Mouse (Mus musculus) limb, embryonic 10.5 days (tissue): Measurements from ENCODE around the gene Ppm1l. TPM values are rescaled to one million over a fixed set of nuclear protein-coding genes. Genes with fewer than 3 reads are reported as not detected.

Experiments used
- DNase-seq: peaks from one replicate; pipeline ENCODE4 v3.0.0-alpha.2; 2017; ENCODE audit warnings: low spot score
- H3K27ac ChIP-seq: fragments of 300-500 bp; sonication (generic); 2 replicates; pipeline ENCODE4 v1.5.1; 2016; ENCODE audit warnings: mild to moderate bottlenecking
- H3K27me3 ChIP-seq: fragments of 300-500 bp; sonication (generic); 2 replicates; pipeline ENCODE4 v1.6.1; 2016; ENCODE audit warnings: low read depth, mild to moderate bottlenecking; ENCODE audit not compliant: poor library complexity, severe bottlenecking
- H3K36me3 ChIP-seq: fragments of 300-500 bp; sonication (generic); 2 replicates; pipeline ENCODE4 v1.6.1; 2016; ENCODE audit warnings: mild to moderate bottlenecking, moderate library complexity
- H3K4me1 ChIP-seq: fragments of 300-500 bp; sonication (generic); 2 replicates; pipeline ENCODE4 v1.6.1; 2016
- H3K4me3 ChIP-seq: fragments of 300-500 bp; sonication (generic); 2 replicates; pipeline ENCODE4 v1.5.1; 2016; ENCODE audit warnings: mild to moderate bottlenecking, moderate library complexity
- H3K9me3 ChIP-seq: fragments of 300-500 bp; sonication (generic); replicated peaks from 2 replicates; pipeline ENCODE4 v1.6.1; 2016; ENCODE audit warnings: mild to moderate bottlenecking
- WGBS: fragments of 180-500 bp; shearing (Covaris S2); methylation state at CpG from one replicate; pipeline ENCODE4 v1.1.7; 2016; 5-methylcytosine and 5-hydroxymethylcytosine counted together
- polyA plus RNA-seq: library from polyadenylated mRNA; unstranded; fragments of >200 nt; fragmentation: Nextera tagmentation; extraction: Ambion mirVana; gene quantifications from 2 replicates; pipeline ENCODE4 v1.2.1, GENCODE M21; 2016

The Ppm1l gene
- polyA plus RNA-seq, 1 experiment from 2014 or later, result 9.5 TPM

DNA sequence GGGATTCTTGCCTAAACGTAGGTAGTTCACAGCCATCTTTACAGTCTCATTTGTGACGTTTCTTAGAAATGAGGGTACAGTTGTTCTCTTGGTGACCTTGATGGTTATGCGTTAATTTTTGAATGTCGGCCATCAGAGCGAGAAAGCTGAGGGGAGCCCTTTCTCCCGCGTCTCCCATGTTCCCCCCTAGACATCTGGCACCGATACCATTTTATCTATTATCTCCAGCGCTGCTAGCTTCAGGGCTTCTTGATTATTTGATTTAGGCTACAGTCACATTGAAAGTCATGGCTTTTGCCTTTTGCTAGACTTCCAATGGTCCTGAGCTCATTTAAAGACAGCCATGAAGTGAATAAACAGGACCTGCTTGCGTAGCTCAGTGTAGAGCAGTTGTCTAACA lies 26.5 kb downstream of the Ppm1l start:
- DNase-seq, result no peak
- no peak overlapping the region for H3K27ac ChIP-seq
- H3K27me3 ChIP-seq, result no peaks in the 10 kb centered on the region
- 90% methylated on average over 10 of the region's 10 CpGs for WGBS
- H3K4me1 ChIP-seq, result peaks cover 14% of the 10 kb centered on the region
- no peak overlapping the region for H3K4me3 ChIP-seq
- no peaks in the 10 kb centered on the region for H3K9me3 ChIP-seq
- no peaks in the 10 kb centered on the region for H3K36me3 ChIP-seq

DNA sequence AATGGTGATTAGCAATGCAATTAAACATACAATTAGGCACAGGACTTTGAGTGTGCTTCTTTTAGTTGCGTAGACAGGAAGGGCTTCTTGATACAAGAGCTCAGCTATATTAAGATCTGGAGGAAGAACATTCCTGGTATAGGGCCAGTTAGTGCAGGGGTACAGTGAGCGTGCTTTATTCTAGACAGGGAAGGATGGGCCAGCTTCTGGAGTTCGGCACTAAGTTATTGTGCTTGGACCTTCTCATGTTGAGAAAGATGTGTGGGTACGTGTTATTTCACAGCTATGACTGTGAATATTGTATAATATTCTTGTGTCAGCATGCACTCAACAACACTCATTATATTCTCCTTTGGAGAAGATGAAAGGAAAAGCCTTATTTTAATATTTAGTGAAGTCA lies 29.9 kb downstream of the Ppm1l start:
- Histone ChIP-seq H3K4me1 (peaks cover 11% of the 10 kb centered on the region), H3K27me3 (no peaks in the 10 kb centered on the region), H3K27ac (no peak overlapping the region), H3K36me3 (no peaks in the 10 kb centered on the region), H3K9me3 (no peaks in the 10 kb centered on the region), H3K4me3 (no peak overlapping the region)
- DNase-seq, result no peak
- 89% methylated on average over 4 of the region's 4 CpGs for WGBS

DNA sequence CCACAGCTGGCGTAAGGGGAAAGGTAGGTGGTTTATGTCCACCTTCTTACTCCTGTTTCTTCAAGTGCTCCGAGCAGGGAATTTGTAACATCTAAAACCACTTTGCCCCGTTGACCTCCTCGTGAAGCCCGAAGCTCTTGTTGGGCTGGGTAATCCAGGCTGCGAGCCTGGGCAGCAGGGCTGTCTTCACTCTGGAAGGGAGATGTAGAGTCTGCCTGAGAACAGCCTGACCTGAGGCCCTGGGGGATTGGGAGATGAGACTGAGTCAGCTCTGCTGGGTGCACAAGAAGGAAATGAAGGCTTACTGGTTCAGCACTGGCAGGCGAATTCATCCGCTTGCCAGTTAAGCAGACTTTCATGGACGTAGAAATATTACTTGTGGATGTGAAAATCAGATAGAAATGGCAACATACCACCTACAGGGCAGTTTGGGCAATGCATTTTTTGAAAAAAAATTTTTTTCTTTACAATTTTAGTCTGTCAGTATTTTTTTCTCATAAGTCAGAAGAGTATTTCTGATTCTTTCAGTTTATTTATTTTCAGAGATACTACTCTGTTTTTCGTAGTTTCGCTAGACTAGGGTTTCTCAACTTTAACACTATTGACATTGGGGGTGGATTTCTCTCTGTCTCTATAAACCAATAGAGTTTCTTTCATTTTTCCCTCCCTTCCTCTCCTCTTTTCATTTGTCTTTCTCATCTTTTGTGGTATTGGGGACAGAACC lies 31.7 kb downstream of the Ppm1l start:
- no peaks in the 10 kb centered on the region for H3K4me1 ChIP-seq
- H3K36me3 ChIP-seq, result no peaks in the 10 kb centered on the region
- H3K27ac ChIP-seq, result no peak overlapping the region
- DNase-seq, result no peak
- 89% methylated on average over 11 of the region's 11 CpGs for WGBS
- H3K9me3 ChIP-seq, result no peaks in the 10 kb centered on the region
- H3K27me3 ChIP-seq, result no peaks in the 10 kb centered on the region
- no peak overlapping the region for H3K4me3 ChIP-seq

DNA sequence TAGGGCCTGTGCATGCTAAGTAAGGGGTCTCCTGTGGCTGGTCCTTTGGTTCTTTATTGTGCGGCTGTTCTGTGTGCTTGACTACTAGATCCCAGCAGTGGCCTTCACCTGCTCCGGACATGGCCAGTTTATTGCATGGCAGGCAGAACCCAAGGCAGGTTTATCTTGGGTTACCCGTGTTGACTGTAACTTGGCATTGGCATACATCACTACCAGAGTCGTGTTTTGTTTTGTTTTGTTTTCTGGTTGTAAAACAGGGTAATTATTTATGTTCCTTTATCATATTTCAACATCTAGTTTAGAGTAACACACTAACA lies 32.2 kb downstream of the Ppm1l start:
- WGBS, result 85% methylated on average over 4 of the region's 4 CpGs
- H3K9me3 ChIP-seq, result no peaks in the 10 kb centered on the region
- no peak overlapping the region for H3K4me3 ChIP-seq
- no peaks in the 10 kb centered on the region for H3K27me3 ChIP-seq
- no peaks in the 10 kb centered on the region for H3K4me1 ChIP-seq
- no peak for DNase-seq
- no peak overlapping the region for H3K27ac ChIP-seq
- H3K36me3 ChIP-seq, result no peaks in the 10 kb centered on the region

DNA sequence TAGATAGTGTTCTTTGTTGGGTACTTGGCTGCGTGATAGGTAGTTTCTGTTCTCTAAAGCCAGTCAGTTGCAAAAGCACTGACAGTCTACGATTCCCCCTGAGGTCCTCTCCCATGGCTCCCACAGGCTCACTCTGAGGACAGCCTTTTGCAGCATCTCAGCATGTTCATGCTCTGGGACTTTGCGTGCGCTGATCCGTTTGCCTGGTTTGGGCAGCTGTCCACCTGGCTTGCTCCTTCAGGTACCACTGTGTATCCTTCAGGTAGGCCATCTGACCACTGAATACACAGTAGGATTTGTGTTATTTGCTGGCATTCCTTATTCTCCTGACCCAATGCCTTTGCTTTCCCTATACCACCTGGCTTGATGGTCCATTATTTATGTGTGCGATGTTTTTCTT lies 33.3 kb downstream of the Ppm1l start:
- Histone ChIP-seq H3K4me1 (no peaks in the 10 kb centered on the region), H3K9me3 (no peaks in the 10 kb centered on the region), H3K36me3 (no peaks in the 10 kb centered on the region), H3K27ac (no peak overlapping the region), H3K27me3 (no peaks in the 10 kb centered on the region), H3K4me3 (no peak overlapping the region)
- WGBS, result 97% methylated on average over 6 of the region's 6 CpGs
- no peak for DNase-seq

DNA sequence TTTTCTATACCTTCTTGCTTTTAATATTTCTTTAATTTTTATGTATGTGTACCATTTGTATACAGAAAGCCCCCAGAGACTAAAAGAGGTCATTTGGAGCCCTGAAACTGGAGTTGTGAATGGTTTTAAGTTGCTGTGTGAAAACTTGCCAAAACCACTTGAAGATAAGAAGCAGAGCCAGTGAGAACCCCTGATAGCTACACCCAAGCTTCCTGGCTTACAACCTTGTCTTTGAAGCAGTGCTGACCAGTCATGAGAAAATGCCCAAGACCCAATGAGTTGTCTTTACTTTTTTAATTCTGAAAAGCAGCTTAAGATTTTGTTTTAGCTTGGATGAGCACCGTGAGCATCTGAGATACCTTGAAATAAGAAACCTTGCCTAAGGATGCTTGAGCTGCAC lies 35.5 kb downstream of the Ppm1l start:
- WGBS, result 91% methylated on average over 1 of the region's 1 CpGs
- Histone ChIP-seq H3K36me3 (no peaks in the 10 kb centered on the region), H3K27ac (no peak overlapping the region), H3K4me3 (no peak overlapping the region), H3K27me3 (no peaks in the 10 kb centered on the region), H3K4me1 (peaks cover 12% of the 10 kb centered on the region), H3K9me3 (no peaks in the 10 kb centered on the region)
- DNase-seq, result no peak

DNA sequence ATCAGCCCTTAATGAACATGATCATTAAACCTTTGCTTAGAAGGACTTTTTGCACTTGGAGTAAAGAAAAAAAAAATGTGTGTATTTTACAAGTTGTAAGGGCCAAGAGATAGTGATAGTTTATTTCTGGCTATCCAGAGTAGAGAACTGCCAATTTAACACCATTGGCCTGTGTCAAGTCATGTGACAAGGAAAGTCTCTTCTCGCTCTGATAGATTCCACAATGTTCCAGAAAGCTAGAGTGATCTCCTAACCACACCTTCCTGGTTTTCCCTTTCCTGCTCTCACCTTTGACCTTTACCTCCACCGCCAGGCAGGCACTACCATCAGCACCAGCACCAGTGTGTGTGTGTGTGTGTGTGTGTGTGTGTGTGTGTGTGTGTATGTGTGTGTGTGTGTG lies 38.0 kb downstream of the Ppm1l start:
- no peak overlapping the region for H3K27ac ChIP-seq
- no peaks in the 10 kb centered on the region for H3K27me3 ChIP-seq
- H3K4me1 ChIP-seq, result peaks cover 24% of the 10 kb centered on the region
- no peaks in the 10 kb centered on the region for H3K36me3 ChIP-seq
- WGBS, result 78% methylated on average over 2 of the region's 2 CpGs
- DNase-seq, result no peak
- no peaks in the 10 kb centered on the region for H3K9me3 ChIP-seq
- H3K4me3 ChIP-seq, result no peak overlapping the region

DNA sequence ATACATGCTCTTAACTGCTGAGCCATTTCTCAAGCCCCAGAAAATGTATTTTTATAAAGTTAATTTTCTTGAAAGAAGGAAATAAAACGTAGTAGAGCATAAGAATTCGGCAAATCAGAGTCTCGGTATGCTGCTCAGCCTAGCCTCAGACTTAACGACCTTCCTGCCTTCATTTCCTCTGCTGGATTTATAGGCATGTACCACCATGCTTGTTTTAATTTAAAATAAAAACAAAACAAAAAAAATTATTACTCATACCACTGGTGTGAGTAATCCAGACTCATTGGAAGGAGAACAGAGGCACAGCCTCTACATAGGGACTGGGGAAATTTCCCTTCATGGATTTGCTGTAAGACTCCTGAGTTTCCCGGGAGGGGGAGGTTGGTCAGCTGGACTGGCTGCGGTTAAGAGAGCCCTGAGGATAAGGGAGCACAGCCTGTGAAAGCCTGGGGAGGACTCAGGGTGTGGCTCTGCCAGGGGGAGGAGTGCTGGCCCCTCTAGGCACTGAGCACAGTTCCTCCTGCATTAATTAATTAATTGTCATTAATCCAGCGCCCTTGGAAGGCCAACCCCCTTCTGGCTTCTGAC lies 39.5 kb downstream of the Ppm1l start:
- DNase-seq, result no peak
- Histone ChIP-seq H3K4me1 (peaks cover 24% of the 10 kb centered on the region), H3K27me3 (no peaks in the 10 kb centered on the region), H3K4me3 (no peak overlapping the region), H3K27ac (0 out of 2 replicates have a peak overlapping the region, but pooled peaks have one; percentile 25), H3K9me3 (no peaks in the 10 kb centered on the region), H3K36me3 (no peaks in the 10 kb centered on the region)
- 76% methylated on average over 7 of the region's 7 CpGs for WGBS

DNA sequence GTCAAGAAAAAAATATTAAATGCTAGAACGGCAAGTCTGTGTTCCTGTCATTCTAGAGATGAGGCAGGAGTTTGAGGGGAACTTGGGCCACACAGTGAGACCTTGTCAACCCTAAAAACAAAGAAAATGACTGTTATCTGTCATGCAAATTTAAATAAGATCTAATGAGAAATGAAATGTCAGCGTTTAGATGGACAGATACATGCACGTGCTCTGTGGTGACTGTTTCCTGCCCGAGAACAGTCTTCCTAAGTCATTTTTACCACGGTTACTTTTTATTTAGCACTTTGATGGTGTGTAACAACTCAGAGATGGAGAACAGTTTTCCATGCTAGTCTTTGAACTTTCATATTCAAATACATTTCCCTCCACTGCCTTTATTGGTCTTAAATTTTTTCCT lies 40.1 kb downstream of the Ppm1l start:
- Histone ChIP-seq H3K9me3 (no peaks in the 10 kb centered on the region), H3K4me1 (peaks cover 24% of the 10 kb centered on the region), H3K4me3 (no peak overlapping the region), H3K27ac (0 out of 2 replicates have a peak overlapping the region, but pooled peaks have one; percentile 25), H3K27me3 (no peaks in the 10 kb centered on the region), H3K36me3 (no peaks in the 10 kb centered on the region)
- DNase-seq, result no peak
- WGBS, result 93% methylated on average over 5 of the region's 5 CpGs

DNA sequence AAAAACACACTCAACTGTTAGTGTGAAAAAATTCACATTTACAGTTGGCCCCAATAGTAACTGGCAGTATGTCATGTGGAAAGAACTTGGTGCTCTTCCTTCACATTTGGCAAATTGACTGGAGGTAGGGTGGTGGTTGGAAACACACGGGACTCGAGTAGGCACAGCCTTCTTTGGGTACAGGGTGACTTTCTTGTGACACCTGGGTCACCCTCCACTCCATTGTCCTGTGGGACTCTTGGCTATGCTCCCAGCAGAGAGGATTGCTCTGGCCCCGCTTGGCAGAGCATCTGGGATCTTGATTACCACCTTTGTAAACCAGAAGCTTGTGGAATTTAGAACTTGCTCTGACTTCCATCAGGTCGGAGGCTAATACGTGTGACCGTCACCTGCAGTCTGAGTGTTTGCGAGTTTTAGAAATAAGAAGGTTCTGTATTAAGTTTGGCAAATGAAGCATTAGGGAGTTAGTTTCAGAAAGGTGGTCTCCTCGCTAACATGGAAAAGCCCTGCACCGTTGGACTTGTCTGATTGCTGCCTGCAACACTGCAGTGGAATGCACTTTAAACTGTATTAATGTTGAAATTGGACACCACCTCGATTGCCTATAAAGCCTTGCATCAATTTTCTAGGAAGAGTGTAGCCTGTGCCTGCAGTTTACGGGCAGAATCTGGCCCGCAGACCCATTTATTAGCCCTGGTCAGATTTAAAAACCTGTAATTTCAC lies 41.4 kb downstream of the Ppm1l start:
- H3K4me1 ChIP-seq, result peaks cover 24% of the 10 kb centered on the region
- H3K27me3 ChIP-seq, result no peaks in the 10 kb centered on the region
- peak overlapping the region; percentile 30; the same call in 1 of the 2 replicates for H3K27ac ChIP-seq
- no peaks in the 10 kb centered on the region for H3K36me3 ChIP-seq
- H3K9me3 ChIP-seq, result no peaks in the 10 kb centered on the region
- no peak for DNase-seq
- H3K4me3 ChIP-seq, result no peak overlapping the region
- 82% methylated on average over 12 of the region's 12 CpGs for WGBS

DNA sequence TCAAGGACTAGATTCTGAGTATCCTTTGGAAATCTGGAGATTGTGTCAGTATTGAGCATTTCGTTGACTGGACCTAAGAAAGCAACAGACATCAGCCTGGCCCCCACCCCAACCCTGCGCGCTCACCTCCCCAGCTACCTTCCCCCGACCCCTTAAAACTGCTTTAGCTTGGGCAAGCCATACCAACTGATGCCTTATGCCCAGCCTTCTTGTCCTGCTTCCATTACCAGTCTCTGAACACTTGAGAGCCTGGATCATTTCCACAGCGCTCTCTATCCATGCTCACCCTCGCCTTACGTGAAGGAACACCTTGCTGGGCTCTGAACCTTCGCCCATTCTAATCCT lies 41.9 kb downstream of the Ppm1l start:
- peak overlapping the region; percentile 40 for H3K27ac ChIP-seq
- H3K4me1 ChIP-seq, result peaks cover 24% of the 10 kb centered on the region
- no peak overlapping the region for H3K4me3 ChIP-seq
- WGBS, result 95% methylated on average over 8 of the region's 8 CpGs
- no peaks in the 10 kb centered on the region for H3K27me3 ChIP-seq
- DNase-seq, result no peak
- H3K9me3 ChIP-seq, result no peaks in the 10 kb centered on the region
- no peaks in the 10 kb centered on the region for H3K36me3 ChIP-seq

DNA sequence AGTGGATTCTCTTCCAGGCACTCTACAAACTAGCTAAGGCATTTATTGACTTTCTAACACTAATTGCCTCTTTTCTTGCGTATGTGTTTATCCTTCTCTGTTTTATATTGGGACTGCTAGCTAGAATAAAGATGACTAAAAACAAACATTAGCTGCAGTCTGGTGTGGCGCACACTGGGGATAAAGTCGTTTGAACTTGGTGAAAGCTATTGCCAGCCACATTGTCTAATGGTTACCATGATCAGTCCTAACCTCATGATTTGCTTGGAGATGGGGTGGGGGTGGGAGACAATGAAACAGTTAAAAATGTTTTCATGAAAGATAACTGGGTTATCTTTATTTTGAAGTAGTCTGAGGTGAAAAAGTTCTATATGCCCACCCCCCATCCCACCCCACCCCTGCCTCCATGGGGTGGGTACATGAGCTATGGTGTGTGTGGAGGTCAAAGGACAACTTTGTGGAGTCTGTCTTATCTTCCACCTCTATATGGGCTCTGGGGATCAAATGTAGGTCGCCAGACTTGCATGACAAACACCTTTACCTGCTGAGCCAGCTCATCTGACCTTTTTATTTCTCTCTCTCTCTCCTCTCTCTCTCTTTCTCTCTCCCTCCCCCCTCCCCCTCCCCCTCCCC lies 43.7 kb downstream of the Ppm1l start:
- no peak overlapping the region for H3K27ac ChIP-seq
- H3K4me1 ChIP-seq, result peaks cover 26% of the 10 kb centered on the region
- DNase-seq, result no peak
- H3K27me3 ChIP-seq, result no peaks in the 10 kb centered on the region
- H3K9me3 ChIP-seq, result no peaks in the 10 kb centered on the region
- no peaks in the 10 kb centered on the region for H3K36me3 ChIP-seq
- 78% methylated on average over 4 of the region's 4 CpGs for WGBS
- no peak overlapping the region for H3K4me3 ChIP-seq
